Mouse (Mus musculus) urinary bladder, postnatal 14 days (tissue): ENCODE results near the gene Dnajc9.

Source experiments
- DNase-seq: peaks from one replicate; pipeline ENCODE4 v3.0.0; 2021; ENCODE audit warnings: low spot score

Gene Dnajc9

GRCm38 (mm10) chr14:20363230-20363629 lies 25.5 kb downstream of the Dnajc9 start:
- no peak for DNase-seq

GRCm38 (mm10) chr14:20347991-20348541 lies 40.6 kb downstream of the Dnajc9 start, which contains the start of the genes Ecd and Fam149b:
Ecd (minus strand) TSS chr14:20348121.
Fam149b (plus strand) TSS chr14:20348162.
- DNase-seq: peak; percentile 94

- no peak for DNase-seq
Observed at GRCm38 (mm10) chr14:20347441-20347990, 41.2 kb downstream of the Dnajc9 start.

- DNase-seq: no peak
Observed at GRCm38 (mm10) chr14:20345885-20346284, 42.8 kb downstream of the Dnajc9 start.

GRCm38 (mm10) chr14:20340866-20341265 lies 47.8 kb downstream of the Dnajc9 start:
- peak; percentile 44 for DNase-seq

- DNase-seq: no peak
Observed at GRCm38 (mm10) chr14:20340149-20340548, 48.6 kb downstream of the Dnajc9 start.

GRCm38 (mm10) chr14:20339415-20339814 lies 49.3 kb downstream of the Dnajc9 start:
- DNase-seq: no peak
